Mouse (Mus musculus) heart, postnatal 0 days (tissue): ENCODE results near the gene Lcorl.

Source experiments
- CTCF ChIP-seq: IDR thresholded peaks from 2 replicates; pipeline ENCODE4 v1.5.1; 2016; ENCODE audit warnings: antibody characterized with exemption, control low read depth, low read depth
- EP300 ChIP-seq: IDR thresholded peaks from 2 replicates; pipeline ENCODE4 v1.6.1; 2016; ENCODE audit warnings: antibody characterized with exemption, low read depth

GRCm38 (mm10) chr5:45677639-45678038 is 179.8 kb downstream of the Lcorl start:
- TF ChIP-seq CTCF, result no peak
- TF ChIP-seq EP300, result no peak
